Mouse (Mus musculus): ENCODE results near the gene Sgpp1.

DNA sequence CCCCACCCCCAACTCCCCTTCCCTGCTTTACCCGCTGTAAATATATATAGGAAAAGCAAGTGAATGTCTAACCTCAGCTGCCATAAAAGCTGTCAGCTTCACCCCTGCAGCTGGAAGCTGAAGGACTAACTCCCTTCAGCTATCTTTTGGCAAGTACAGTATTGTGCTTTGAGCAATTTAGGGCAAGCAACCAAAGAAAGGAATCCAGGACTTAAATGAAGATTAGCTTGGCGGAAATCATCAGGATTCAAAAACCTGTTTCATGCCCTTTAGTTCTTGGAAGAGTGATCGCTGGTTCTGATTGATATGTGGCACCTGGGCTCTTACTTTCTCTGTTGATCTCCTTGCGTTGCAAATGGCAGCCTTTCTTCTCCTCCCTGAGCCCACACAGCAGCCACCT, 13.0 kb upstream of the Sgpp1 start:
- TF ChIP-seq CTCF (IDR thresholded peaks at IDR 0.05; ENCODE audit: low read depth) = no peak
- TF ChIP-seq EP300 (IDR thresholded peaks at IDR 0.05; ENCODE audit: low read depth) = no peak

All from liver, embryonic 14.5 days (tissue).